Mouse (Mus musculus): ENCODE measurements around the gene Crhr1.
"Not testable (repeated sequence)": the region's sequence is repeated elsewhere in the genome, so short reads cannot be mapped to it uniquely, and the experiment has no call there.

Crhr1 gene

GRCm38 (mm10) chr11:104211251-104211650, 78.6 kb downstream of the Crhr1 start:
- Histone ChIP-seq H3K9me3 (ENCODE audit: low read length) (no peaks in the 10 kb centered on the region), H3K36me3 (ENCODE audit: insufficient read depth, low read length) (no peaks in the 10 kb centered on the region), H3K4me3 (replicated peaks; ENCODE audit: low read length) (no peak overlapping the region), H3K4me1 (replicated peaks; ENCODE audit: low read depth, low read length) (peaks cover 6% of the 10 kb centered on the region), H3K27me3 (ENCODE audit: insufficient read depth, low read length) (peaks cover 13% of the 10 kb centered on the region)
- no peak for TF ChIP-seq CTCF (conservative IDR thresholded peaks at IDR 0.05; ENCODE audit: low read length)
- no peak for TF ChIP-seq POU5F1 (IDR thresholded peaks at IDR 0.05; ENCODE audit: borderline replicate concordance, low read length)
- TF ChIP-seq NANOG (IDR thresholded peaks at IDR 0.05; ENCODE audit: borderline replicate concordance, low read length) = no peak

- not testable (repeated sequence) for H3K27me3 ChIP-seq (ENCODE audit: insufficient read depth, low read length); H3K4me3 ChIP-seq (replicated peaks; ENCODE audit: low read length); H3K9me3 ChIP-seq (ENCODE audit: low read length); H3K4me1 ChIP-seq (replicated peaks; ENCODE audit: low read depth, low read length); H3K36me3 ChIP-seq (ENCODE audit: insufficient read depth, low read length)
- peak; percentile 52 for TF ChIP-seq CTCF (conservative IDR thresholded peaks at IDR 0.05; ENCODE audit: low read length)
Measured at GRCm38 (mm10) chr11:104214128-104214527, 81.5 kb downstream of the Crhr1 start.

GRCm38 (mm10) chr11:104218075-104218474, 85.4 kb downstream of the Crhr1 start:
- TF ChIP-seq NANOG (IDR thresholded peaks at IDR 0.05; ENCODE audit: borderline replicate concordance, low read length) (no peak), CTCF (conservative IDR thresholded peaks at IDR 0.05; ENCODE audit: low read length) (no peak), POU5F1 (IDR thresholded peaks at IDR 0.05; ENCODE audit: borderline replicate concordance, low read length) (no peak)
- Histone ChIP-seq H3K9me3 (ENCODE audit: low read length) (no peaks in the 10 kb centered on the region), H3K4me3 (replicated peaks; ENCODE audit: low read length) (no peak overlapping the region), H3K36me3 (ENCODE audit: insufficient read depth, low read length) (no peaks in the 10 kb centered on the region), H3K27me3 (ENCODE audit: insufficient read depth, low read length) (no peaks in the 10 kb centered on the region), H3K4me1 (replicated peaks; ENCODE audit: low read depth, low read length) (peaks cover 12% of the 10 kb centered on the region)

- no peaks in the 10 kb centered on the region for H3K27me3 ChIP-seq (ENCODE audit: insufficient read depth, low read length)
- no peak overlapping the region for H3K4me3 ChIP-seq (replicated peaks; ENCODE audit: low read length)
- TF ChIP-seq POU5F1 (IDR thresholded peaks at IDR 0.05; ENCODE audit: borderline replicate concordance, low read length) (no peak), NANOG (IDR thresholded peaks at IDR 0.05; ENCODE audit: borderline replicate concordance, low read length) (no peak), CTCF (conservative IDR thresholded peaks at IDR 0.05; ENCODE audit: low read length) (no peak)
- H3K4me1 ChIP-seq (replicated peaks; ENCODE audit: low read depth, low read length) = peaks cover 17% of the 10 kb centered on the region
- H3K9me3 ChIP-seq (ENCODE audit: low read length) = peaks cover 4% of the 10 kb centered on the region
- no peaks in the 10 kb centered on the region for H3K36me3 ChIP-seq (ENCODE audit: insufficient read depth, low read length)
Measured at GRCm38 (mm10) chr11:104220291-104220690, 87.6 kb downstream of the Crhr1 start.

GRCm38 (mm10) chr11:104221751-104222150, 89.1 kb downstream of the Crhr1 start:
- H3K4me1 ChIP-seq (replicated peaks; ENCODE audit: low read depth, low read length) = peaks cover 17% of the 10 kb centered on the region
- H3K27me3 ChIP-seq (ENCODE audit: insufficient read depth, low read length) = no peaks in the 10 kb centered on the region

GRCm38 (mm10) chr11:104223301-104223700, 90.6 kb downstream of the Crhr1 start:
- peaks cover 4% of the 10 kb centered on the region for H3K9me3 ChIP-seq (ENCODE audit: low read length)
- TF ChIP-seq POU5F1 (IDR thresholded peaks at IDR 0.05; ENCODE audit: borderline replicate concordance, low read length) = no peak
- TF ChIP-seq CTCF (conservative IDR thresholded peaks at IDR 0.05; ENCODE audit: low read length) = no peak
- no peak for TF ChIP-seq NANOG (IDR thresholded peaks at IDR 0.05; ENCODE audit: borderline replicate concordance, low read length)
- H3K36me3 ChIP-seq (ENCODE audit: insufficient read depth, low read length) = no peaks in the 10 kb centered on the region
- H3K27me3 ChIP-seq (ENCODE audit: insufficient read depth, low read length) = no peaks in the 10 kb centered on the region
- peak overlapping the region; percentile 52 for H3K4me3 ChIP-seq (replicated peaks; ENCODE audit: low read length)
- peaks cover 17% of the 10 kb centered on the region for H3K4me1 ChIP-seq (replicated peaks; ENCODE audit: low read depth, low read length)

More at GRCm38 (mm10) chr11:104221751-104222150, 89.1 kb downstream of the Crhr1 start:
- Histone ChIP-seq H3K9me3 (ENCODE audit: low read length) (peaks cover 4% of the 10 kb centered on the region), H3K36me3 (ENCODE audit: insufficient read depth, low read length) (no peaks in the 10 kb centered on the region), H3K4me3 (replicated peaks; ENCODE audit: low read length) (no peak overlapping the region)
- TF ChIP-seq POU5F1 (IDR thresholded peaks at IDR 0.05; ENCODE audit: borderline replicate concordance, low read length) (no peak), NANOG (IDR thresholded peaks at IDR 0.05; ENCODE audit: borderline replicate concordance, low read length) (no peak), CTCF (conservative IDR thresholded peaks at IDR 0.05; ENCODE audit: low read length) (no peak)

All from E14TG2a.4 (cell line).